Mouse (Mus musculus): ENCODE results near the gene Acot11. TPM values are rescaled to one million over a fixed set of nuclear protein-coding genes. Genes with fewer than 3 reads are reported as not detected.

The Acot11 gene
- total and polyA plus RNA-seq, 3 experiments, result 16.4 to 48.6 (median 27.5) TPM

DNA sequence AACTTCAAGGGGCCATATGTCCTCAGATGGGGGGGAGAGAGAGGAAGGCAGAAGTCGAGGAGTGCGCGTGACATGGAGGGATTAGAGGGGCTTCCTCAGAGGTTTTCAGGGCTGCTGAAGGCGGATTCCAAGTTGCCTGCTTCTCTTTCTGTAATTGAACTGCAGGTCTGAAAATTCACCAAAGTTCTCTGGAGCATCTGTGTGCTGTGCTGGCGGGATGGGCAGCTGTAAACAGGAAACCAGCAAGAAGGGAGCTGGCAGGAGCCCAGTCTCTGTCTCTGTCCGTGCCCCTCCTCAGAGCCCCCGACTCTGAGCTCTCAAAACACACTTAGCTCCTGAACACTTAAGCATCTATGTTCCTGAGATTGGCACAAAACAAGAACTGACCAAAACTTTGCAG, 36.5 kb upstream of the Acot11 start:
- TF ChIP-seq EP300 (IDR thresholded peaks at IDR 0.05; ENCODE audit: insufficient read depth, low read depth, low read length) (no peak), POLR2A (IDR thresholded peaks at IDR 0.05; ENCODE audit: insufficient read depth, low read depth, low read length) (no peak), CTCF (IDR thresholded peaks at IDR 0.05) (no peak)
- H3K4me3 ChIP-seq, result no peak overlapping the region
- no peak overlapping the region for H3K27ac ChIP-seq
- no peak overlapping the region for H3K9ac ChIP-seq (ENCODE audit: low read depth, low read length)
- H3K36me3 ChIP-seq (ENCODE audit: control insufficient read depth, insufficient read depth, low read length), result no peaks in the 10 kb centered on the region
- WGBS, result 44% methylated on average over 7 of the region's 7 CpGs
- intact Hi-C loops (cut with DNase I), result no loop called here
- no peak for DNase-seq
- no peaks in the 10 kb centered on the region for H3K79me2 ChIP-seq (replicated peaks; ENCODE audit: control insufficient read depth, insufficient read depth, low read length)
- H3K27me3 ChIP-seq (ENCODE audit: control insufficient read depth, insufficient read depth, low read length), result no peaks in the 10 kb centered on the region
- H3K4me1 ChIP-seq (ENCODE audit: control insufficient read depth, insufficient read depth, low read length), result peaks cover 3% of the 10 kb centered on the region; the same call in 1 of the 2 replicates

GRCm38 (mm10) chr4:106840651-106841145, 35.9 kb upstream of the Acot11 start:
- H3K79me2 ChIP-seq (replicated peaks; ENCODE audit: control insufficient read depth, insufficient read depth, low read length), result no peaks in the 10 kb centered on the region
- TF ChIP-seq CTCF (IDR thresholded peaks at IDR 0.05) (no peak), POLR2A (IDR thresholded peaks at IDR 0.05; ENCODE audit: insufficient read depth, low read depth, low read length) (no peak), EP300 (IDR thresholded peaks at IDR 0.05; ENCODE audit: insufficient read depth, low read depth, low read length) (no peak)
- H3K36me3 ChIP-seq (ENCODE audit: control insufficient read depth, insufficient read depth, low read length), result no peaks in the 10 kb centered on the region
- DNase-seq, result peak in 1 of 2 experiments; percentile 27
- peaks cover 3% of the 10 kb centered on the region; the same call in 1 of the 2 replicates for H3K4me1 ChIP-seq (ENCODE audit: control insufficient read depth, insufficient read depth, low read length)
- peak overlapping the region; percentile 94 for H3K27ac ChIP-seq
- H3K9ac ChIP-seq (ENCODE audit: low read depth, low read length), result peak overlapping the region; percentile 99; the same call in 1 of the 2 replicates
- intact Hi-C loops (cut with DNase I), result loop anchor here (1.0 kb wide), 1 partner anchor 70 kb away; the partner anchor contains the start of gene Ssbp3
- 52% methylated on average over 6 of the region's 6 CpGs for WGBS
- peak overlapping the region; percentile 64 for H3K4me3 ChIP-seq
- H3K27me3 ChIP-seq (ENCODE audit: control insufficient read depth, insufficient read depth, low read length), result no peaks in the 10 kb centered on the region

GRCm38 (mm10) chr4:106839964-106840611, 35.3 kb upstream of the Acot11 start:
- Histone ChIP-seq H3K36me3 (ENCODE audit: control insufficient read depth, insufficient read depth, low read length) (no peaks in the 10 kb centered on the region), H3K27ac (peak overlapping the region; percentile 94), H3K4me1 (ENCODE audit: control insufficient read depth, insufficient read depth, low read length) (peaks cover 3% of the 10 kb centered on the region; the same call in 1 of the 2 replicates), H3K9ac (ENCODE audit: low read depth, low read length) (peak overlapping the region; percentile 99), H3K27me3 (ENCODE audit: control insufficient read depth, insufficient read depth, low read length) (no peaks in the 10 kb centered on the region), H3K4me3 (peak overlapping the region; percentile 64), H3K79me2 (replicated peaks; ENCODE audit: control insufficient read depth, insufficient read depth, low read length) (no peaks in the 10 kb centered on the region)
- intact Hi-C loops (cut with DNase I), result loop anchor here (1.0 to 5.0 kb wide), 5 partner anchors 70 to 324 kb away; partner anchors contain the start of genes Cyb5rl, Mrpl37 and Ssbp3
- DNase-seq, result peak; percentile 93
- WGBS, result under 1% methylated on average over 31 of the region's 51 CpGs
- TF ChIP-seq CTCF (IDR thresholded peaks at IDR 0.05), result peak; percentile 36
- peak; percentile 41; the same call in 1 of the 2 replicates for TF ChIP-seq EP300 (IDR thresholded peaks at IDR 0.05; ENCODE audit: insufficient read depth, low read depth, low read length)
- peak; percentile 79 for TF ChIP-seq POLR2A (IDR thresholded peaks at IDR 0.05; ENCODE audit: insufficient read depth, low read depth, low read length)

- under 1% methylated on average over 32 of the region's 32 CpGs for WGBS
- peak overlapping the region; percentile 86 for H3K9ac ChIP-seq (ENCODE audit: low read depth, low read length)
- peak overlapping the region; percentile 94 for H3K27ac ChIP-seq
- intact Hi-C loops (cut with DNase I), result loop anchor here (1.0 to 5.0 kb wide), 4 partner anchors 148 to 325 kb away; partner anchors contain the start of genes Cyb5rl and Mrpl37
- H3K4me3 ChIP-seq, result peak overlapping the region; percentile 64
- peaks cover 3% of the 10 kb centered on the region; the same call in 1 of the 2 replicates for H3K4me1 ChIP-seq (ENCODE audit: control insufficient read depth, insufficient read depth, low read length)
- TF ChIP-seq POLR2A (IDR thresholded peaks at IDR 0.05; ENCODE audit: insufficient read depth, low read depth, low read length) (no peak), CTCF (IDR thresholded peaks at IDR 0.05) (no peak), EP300 (IDR thresholded peaks at IDR 0.05; ENCODE audit: insufficient read depth, low read depth, low read length) (no peak; the same call in 1 of the 2 replicates)
- no peaks in the 10 kb centered on the region for H3K27me3 ChIP-seq (ENCODE audit: control insufficient read depth, insufficient read depth, low read length)
- DNase-seq, result peak; percentile 65 to 80
- no peaks in the 10 kb centered on the region for H3K79me2 ChIP-seq (replicated peaks; ENCODE audit: control insufficient read depth, insufficient read depth, low read length)
- H3K36me3 ChIP-seq (ENCODE audit: control insufficient read depth, insufficient read depth, low read length), result no peaks in the 10 kb centered on the region
Observed at GRCm38 (mm10) chr4:106839254-106839834, 34.5 kb upstream of the Acot11 start.

- intact Hi-C loops (cut with DNase I), result loop anchor here (1.0 to 5.0 kb wide), 4 partner anchors 149 to 326 kb away; partner anchors contain the start of genes Cyb5rl and Mrpl37
- Histone ChIP-seq H3K9ac (ENCODE audit: low read depth, low read length) (peak overlapping the region; percentile 86), H3K27ac (peak overlapping the region; percentile 94), H3K79me2 (replicated peaks; ENCODE audit: control insufficient read depth, insufficient read depth, low read length) (no peaks in the 10 kb centered on the region), H3K4me1 (ENCODE audit: control insufficient read depth, insufficient read depth, low read length) (peaks cover 3% of the 10 kb centered on the region; the same call in 1 of the 2 replicates), H3K27me3 (ENCODE audit: control insufficient read depth, insufficient read depth, low read length) (no peaks in the 10 kb centered on the region), H3K4me3 (peak overlapping the region; percentile 64), H3K36me3 (ENCODE audit: control insufficient read depth, insufficient read depth, low read length) (no peaks in the 10 kb centered on the region)
- TF ChIP-seq EP300 (IDR thresholded peaks at IDR 0.05; ENCODE audit: insufficient read depth, low read depth, low read length), result peak; percentile 55; the same call in 1 of the 2 replicates
- no peak; the same call in none of the 2 replicates for TF ChIP-seq CTCF (IDR thresholded peaks at IDR 0.05)
- no peak for TF ChIP-seq POLR2A (IDR thresholded peaks at IDR 0.05; ENCODE audit: insufficient read depth, low read depth, low read length)
- DNase-seq, result peak; percentile 95 to 100
- WGBS, result 5% methylated on average over 36 of the region's 36 CpGs
Observed at GRCm38 (mm10) chr4:106838548-106839253, 33.9 kb upstream of the Acot11 start.

Measured in heart, adult 2 months (tissue).